Mouse (Mus musculus): ENCODE measurements around the gene Taar7a.

The Taar7a gene

GRCm38 (mm10) chr10:23993381-23993780, at the start of gene Taar7a:
Taar7a (minus strand) TSS chr10:23993481.
- no peak for DNase-seq

GRCm38 (mm10) chr10:24040120-24040869, 47.0 kb upstream of the Taar7a start:
- DNase-seq = no peak

GRCm38 (mm10) chr10:24037314-24037713, 44.0 kb upstream of the Taar7a start, which contains the start of gene Taar7e:
Taar7e (plus strand) TSS chr10:24037614.
- DNase-seq = no peak

GRCm38 (mm10) chr10:24031347-24031746, 38.1 kb upstream of the Taar7a start:
- DNase-seq = no peak

GRCm38 (mm10) chr10:24026922-24027321, 33.6 kb upstream of the Taar7a start, which contains the start of gene Taar7d:
Taar7d (plus strand) TSS chr10:24027222.
- no peak for DNase-seq

- DNase-seq = no peak
These were observed 14.9 kb upstream of the Taar7a start for GRCm38 (mm10) chr10:24008143-24008542.

GRCm38 (mm10) chr10:24007034-24007433, 13.8 kb upstream of the Taar7a start:
- no peak for DNase-seq

GRCm38 (mm10) chr10:24006442-24006841, 13.2 kb upstream of the Taar7a start:
- no peak for DNase-seq

- DNase-seq = no peak
These were observed 6.4 kb upstream of the Taar7a start, which contains the start of gene Taar7b for GRCm38 (mm10) chr10:23999639-24000038. Taar7b (plus strand) TSS chr10:23999939.

GRCm38 (mm10) chr10:23986419-23986818, 6.9 kb downstream of the Taar7a start:
- DNase-seq = no peak

- no peak for DNase-seq
These were observed 7.7 kb downstream of the Taar7a start, which contains the start of gene Taar6 for GRCm38 (mm10) chr10:23985546-23985945. Taar6 (minus strand) TSS chr10:23985646.

GRCm38 (mm10) chr10:23978901-23979705, 14.2 kb downstream of the Taar7a start:
- peak; percentile 83 for DNase-seq

GRCm38 (mm10) chr10:23977958-23978357, 15.3 kb downstream of the Taar7a start:
- DNase-seq = no peak

- DNase-seq = no peak
These were observed 22.0 kb downstream of the Taar7a start for GRCm38 (mm10) chr10:23971256-23971655.

- DNase-seq = no peak
These were observed 22.6 kb downstream of the Taar7a start, which contains the start of gene Taar5 for GRCm38 (mm10) chr10:23970656-23971165. Taar5 (plus strand) TSS chr10:23970706.

GRCm38 (mm10) chr10:23964921-23965610, 28.2 kb downstream of the Taar7a start:
- DNase-seq = no peak

- DNase-seq = peak; percentile 25
These were observed 29.8 kb downstream of the Taar7a start for GRCm38 (mm10) chr10:23963444-23963843.

GRCm38 (mm10) chr10:23960444-23960915, 32.8 kb downstream of the Taar7a start, which contains the start of gene Taar4:
Taar4 (plus strand) TSS chr10:23960494.
- DNase-seq = no peak

GRCm38 (mm10) chr10:23959071-23959470, 34.2 kb downstream of the Taar7a start:
- peak; percentile 65 for DNase-seq

GRCm38 (mm10) chr10:23951714-23952113, 41.6 kb downstream of the Taar7a start:
- DNase-seq = no peak

- DNase-seq = no peak
These were observed 43.7 kb downstream of the Taar7a start, which contains the start of gene Taar3 for GRCm38 (mm10) chr10:23949508-23950005. Taar3 (plus strand) TSS chr10:23949558.

- DNase-seq = no peak
These were observed 45.3 kb downstream of the Taar7a start for GRCm38 (mm10) chr10:23948026-23948425.

All from kidney, postnatal 14 days (tissue).